Mouse (Mus musculus): ENCODE results near the gene 1110065P20Rik. TPM values are rescaled to one million over a fixed set of nuclear protein-coding genes. Genes with fewer than 3 reads are reported as not detected.
A peak's percentile ranks its signal among the peaks of the same experiment; 100 is the strongest.

The 1110065P20Rik gene
- 1 to 10 TPM; 2.3 to 3.3 TPM for polyA plus RNA-seq (2017; shearing (Covaris generic))

DNA sequence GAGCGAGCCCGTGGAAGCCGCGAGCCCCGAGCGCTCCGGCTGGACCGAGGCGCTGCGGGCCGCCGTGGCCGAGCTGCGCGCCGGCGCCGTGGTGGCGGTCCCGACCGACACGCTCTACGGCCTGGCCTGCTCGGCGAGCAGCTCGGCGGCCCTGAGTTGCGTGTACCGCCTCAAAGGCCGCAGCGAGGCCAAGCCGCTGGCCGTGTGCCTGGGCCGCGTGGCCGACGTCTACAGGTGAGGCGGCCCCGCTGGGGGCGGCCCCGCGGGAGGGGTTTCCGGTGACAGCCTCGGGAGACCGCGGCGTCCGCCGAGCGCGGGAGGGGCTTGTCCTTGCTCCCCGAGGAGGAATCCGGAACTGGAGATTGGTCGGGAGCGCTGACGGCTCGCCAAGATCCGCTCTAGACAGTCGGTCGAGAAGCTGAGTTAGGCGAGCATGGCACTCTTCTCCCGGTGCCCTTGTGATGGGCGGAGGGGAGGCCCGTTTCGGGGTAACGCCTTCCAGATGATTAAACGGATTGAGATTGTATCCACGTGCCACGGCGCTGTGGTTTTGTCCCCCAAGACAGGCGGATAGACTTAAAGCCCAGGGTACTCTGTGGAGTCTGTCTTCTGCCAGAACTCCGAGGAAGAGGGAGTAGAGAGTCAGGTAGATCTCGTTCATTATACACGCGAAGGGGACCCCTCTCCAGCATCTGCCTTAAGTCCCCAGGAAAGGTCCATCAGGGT is at the start of gene 1110065P20Rik:
Gene 1110065P20Rik (minus strand): TSS at position 264 of the 726 bp plus-strand sequence.
- peak; percentile 72 for ATAC-seq

DNA sequence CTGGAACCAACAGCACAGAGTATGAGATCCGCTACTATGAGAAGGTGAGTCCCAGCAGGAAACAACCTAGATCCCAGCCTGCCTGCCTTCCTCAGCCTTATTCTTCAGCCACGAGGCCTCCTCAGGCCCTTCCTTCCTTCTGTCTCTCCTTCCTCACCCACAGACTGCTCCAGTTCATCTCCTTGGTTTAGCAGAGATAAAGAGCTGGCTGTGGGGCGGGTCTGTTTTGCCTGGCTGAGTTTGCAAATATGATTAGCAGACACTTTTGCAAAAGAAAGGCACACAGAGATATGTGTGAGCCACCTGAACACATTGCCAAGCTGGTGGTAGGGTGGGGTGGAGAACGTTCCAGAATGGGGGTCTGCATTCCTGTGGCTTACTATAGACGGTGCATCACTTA is 48.9 kb upstream of the 1110065P20Rik start:
- no peak for ATAC-seq

DNA sequence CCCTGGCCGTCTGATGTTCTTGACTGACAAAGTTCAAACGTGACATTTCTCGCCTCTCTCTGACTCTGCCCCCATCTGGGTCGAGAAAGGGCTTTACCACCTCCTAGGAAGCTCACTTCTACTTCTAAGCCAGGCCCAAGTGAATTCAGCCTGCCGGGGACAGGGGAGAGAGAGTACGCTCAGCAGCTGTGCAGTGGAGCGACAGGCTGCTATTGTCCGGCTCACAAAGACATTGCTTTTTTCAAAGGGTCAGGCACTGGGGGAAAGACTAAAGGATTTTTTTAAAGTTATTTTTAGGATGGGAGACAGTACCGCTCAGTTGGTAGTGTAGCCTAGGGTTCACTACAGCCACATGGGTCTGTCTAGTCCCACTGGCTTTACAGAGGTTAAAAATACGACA is 47.4 kb upstream of the 1110065P20Rik start:
- no peak for ATAC-seq

DNA sequence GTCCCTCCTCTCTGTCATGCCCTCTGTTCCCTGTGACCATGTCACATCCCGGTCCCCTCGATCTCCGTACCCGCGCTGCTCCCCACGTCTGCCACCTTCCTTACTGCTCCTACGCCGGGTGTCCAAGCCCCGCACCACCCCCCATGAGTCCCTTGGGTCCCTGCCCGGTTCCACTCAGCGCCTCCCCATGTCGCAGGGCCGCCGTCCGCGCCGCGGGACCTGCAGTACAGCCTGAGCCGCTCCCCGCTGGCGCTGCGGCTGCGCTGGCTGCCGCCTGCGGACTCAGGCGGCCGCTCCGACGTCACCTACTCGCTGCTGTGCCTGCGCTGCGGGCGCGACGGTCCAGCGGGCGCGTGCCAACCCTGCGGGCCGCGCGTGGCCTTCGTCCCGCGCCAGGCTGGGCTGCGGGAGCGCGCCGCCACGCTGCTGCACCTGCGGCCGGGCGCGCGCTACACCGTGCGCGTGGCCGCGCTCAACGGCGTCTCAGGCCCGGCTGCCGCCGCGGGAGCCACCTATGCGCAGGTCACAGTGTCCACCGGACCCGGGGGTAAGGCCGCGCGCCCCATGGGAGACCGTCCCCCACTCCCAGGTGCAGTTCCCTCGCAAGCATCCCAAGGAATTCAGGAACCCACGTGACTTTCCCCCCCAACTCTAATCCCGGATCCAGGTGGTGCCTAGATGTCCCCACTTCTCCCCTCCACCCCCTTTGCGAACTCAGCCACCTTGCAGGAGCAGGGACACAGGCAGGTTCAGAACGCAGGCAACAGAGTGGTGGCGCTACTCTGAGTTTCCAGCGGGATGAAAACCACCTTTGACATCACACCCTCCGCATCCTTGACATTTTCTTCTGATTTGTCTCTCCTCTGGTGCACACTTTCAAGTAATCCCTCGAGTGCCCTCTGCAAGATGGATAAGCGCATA is 43.8 kb upstream of the 1110065P20Rik start:
- ATAC-seq: no peak

DNA sequence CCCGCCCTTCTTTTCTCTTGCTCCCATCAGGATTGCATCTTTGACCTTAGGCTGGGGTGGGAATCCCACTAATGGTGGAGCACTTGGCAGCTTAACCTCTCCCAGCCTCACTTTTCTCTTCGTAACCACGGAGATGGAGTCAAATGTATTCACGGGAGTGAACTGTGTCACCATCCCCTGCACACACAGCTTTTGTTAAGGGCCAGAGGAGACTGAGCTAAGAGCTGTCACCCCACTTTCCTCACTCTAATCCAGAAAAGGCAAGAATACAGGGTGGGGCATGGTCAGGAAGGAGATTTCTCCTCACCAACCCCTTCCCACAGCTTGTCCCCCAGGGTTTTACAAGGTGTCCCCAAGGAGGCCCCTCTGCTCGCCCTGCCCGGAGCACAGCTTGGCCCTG is 42.8 kb upstream of the 1110065P20Rik start:
- no peak for ATAC-seq

DNA sequence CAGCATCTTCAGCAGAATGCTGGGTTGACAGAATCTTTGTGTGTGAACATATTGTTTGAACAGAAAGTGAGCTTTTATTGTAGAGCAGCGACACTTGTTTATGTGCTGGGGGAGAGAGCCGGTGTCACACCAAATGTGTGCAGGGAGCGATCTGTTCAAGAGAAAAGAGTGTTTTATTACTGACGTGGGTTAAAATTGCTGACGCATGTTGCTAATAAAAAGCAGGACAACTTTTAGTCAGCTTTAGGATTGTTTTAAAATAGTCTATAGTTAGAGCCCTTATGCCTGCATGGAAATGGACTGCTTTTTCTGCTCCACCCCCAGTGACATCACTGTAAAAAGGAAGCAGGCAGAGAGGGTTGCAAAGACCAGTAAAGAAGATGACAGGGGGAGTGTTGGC is 39.8 kb upstream of the 1110065P20Rik start:
- no peak for ATAC-seq

DNA sequence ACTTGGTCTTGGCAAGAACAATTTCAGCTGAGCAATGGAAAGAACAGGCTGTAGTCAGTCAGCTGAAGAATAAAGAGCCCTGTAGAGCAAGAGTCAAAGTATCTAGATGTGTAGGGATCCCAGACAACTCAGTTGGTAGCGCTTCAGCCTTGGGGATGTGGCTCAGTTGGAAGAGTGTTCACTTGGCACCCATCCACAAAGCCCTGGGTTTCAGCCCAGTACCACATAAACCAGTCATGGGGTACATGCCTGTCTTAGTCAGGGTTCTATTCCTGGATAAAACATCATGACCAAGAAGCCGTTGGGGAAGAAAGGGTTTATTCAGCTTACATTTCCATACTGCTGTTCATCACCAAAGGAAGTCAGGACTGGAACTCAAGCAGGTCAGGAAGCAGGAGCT is 38.9 kb upstream of the 1110065P20Rik start:
- no peak for ATAC-seq

DNA sequence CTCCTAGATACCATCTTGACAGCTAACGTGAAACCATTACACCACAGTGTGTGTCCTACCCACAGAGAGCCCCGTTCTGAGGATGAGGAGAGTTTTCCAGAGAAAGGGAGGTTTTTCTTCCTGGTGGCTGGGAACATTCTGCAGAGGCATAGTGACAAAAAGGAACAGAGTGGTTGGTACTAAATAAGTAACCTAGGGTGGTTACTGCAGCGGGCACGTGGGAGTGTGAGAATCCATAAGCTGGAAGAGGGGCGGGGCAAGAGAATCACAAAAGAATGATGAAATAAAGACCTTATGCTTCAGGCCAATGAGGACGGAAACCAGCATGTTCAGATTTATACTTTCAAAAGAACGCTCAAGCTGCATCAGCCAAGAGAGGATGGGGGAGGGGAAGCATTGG is 37.7 kb upstream of the 1110065P20Rik start:
- no peak for ATAC-seq

DNA sequence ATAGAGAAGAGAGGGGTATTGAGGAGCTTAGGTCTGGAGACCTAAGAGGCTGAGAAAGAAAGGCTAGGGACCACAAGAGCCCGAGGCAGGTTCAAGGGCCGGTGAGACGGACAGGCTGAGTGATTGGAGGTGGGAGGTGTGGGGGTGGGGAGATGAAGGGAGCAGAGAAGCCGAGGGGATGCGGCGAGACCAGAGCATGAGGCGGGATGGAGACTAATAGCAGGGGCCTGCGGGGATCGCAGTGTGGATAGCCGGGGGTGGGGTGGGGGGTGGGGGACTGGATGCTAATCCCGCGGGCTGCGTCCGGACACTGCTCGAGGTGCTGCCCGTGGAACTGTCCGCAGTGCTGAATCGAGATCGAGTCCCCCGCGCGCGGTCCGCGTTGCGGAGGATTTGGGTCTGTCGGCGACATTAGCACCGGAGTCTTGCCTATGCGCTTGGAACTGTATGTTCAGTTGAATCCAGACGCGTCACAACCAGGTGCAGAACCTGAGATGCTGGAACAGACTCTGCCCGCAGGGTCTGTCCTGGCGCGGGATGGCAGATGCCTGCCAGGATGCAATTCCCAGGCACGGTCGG is 31.2 kb upstream of the 1110065P20Rik start:
- no peak for ATAC-seq

DNA sequence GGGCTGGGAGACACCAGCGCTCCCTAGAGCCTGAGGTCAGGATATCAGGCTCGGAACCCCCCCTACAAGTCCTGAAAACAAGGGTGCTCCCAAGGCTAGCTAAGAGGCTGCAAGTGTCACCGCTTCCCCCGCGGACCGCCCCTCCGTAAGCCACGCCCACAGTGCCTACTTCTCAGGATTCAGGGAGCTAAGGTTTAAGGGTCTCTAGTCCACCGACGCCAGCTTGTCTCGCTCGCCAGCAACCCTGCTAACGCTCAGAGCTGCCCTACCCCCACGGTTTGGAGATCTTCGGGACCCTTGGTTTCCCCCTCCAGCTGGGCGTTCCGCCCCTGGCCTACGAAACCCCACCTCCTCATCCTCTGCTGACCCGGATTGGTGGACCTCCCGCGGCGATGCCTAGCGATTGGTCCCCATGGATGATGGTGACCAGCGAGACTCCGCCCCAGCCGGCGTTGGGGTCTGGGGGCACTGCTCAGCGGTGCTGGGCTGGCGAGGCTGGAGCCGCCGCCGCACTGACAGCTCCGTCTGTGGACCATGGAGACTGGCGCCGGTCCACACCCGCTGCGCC is 30.4 kb upstream of the 1110065P20Rik start:
- no peak for ATAC-seq

DNA sequence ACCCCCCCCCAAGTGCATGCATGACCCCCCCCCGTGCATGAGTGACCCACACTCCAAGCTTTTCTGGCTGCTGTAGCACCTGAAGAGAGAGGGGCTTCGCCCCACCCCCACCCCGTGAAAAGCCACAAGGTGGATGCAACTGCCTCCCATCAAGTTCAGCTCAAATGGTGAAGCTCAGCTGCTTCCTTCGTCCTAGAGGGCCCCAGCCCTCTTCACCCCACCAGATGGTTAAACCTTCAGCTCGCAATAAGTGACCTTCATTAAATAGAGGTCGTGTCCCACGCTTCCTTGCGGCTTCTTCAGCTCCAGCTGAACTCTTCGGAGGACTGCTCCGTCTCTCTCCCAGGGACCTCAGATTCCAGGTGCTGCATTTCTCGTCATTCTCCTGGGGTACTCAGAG is 29.6 kb upstream of the 1110065P20Rik start, which contains the start of gene Epha10:
Gene Epha10 (plus strand): TSS at position 301 of the 400 bp plus-strand sequence.
- ATAC-seq: no peak

DNA sequence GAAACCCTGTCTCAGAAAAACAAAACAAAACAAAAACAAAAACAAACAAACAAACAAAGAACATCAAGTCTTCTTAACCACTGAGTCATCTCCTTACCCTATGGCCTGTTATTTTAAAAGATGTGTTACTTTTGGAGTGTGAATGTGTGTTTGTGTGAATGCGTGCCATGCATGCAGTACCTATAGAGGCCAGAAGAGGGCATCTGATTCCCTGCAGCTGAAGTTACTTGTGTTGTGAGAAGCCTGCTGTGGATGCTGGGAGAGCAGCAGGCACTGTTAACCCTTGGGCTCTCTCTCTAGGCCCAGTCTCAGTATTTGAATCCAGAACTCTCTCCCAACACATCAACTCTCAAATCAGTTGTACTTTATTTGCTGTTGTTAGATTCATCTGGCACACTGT is 21.7 kb upstream of the 1110065P20Rik start:
- ATAC-seq: no peak

DNA sequence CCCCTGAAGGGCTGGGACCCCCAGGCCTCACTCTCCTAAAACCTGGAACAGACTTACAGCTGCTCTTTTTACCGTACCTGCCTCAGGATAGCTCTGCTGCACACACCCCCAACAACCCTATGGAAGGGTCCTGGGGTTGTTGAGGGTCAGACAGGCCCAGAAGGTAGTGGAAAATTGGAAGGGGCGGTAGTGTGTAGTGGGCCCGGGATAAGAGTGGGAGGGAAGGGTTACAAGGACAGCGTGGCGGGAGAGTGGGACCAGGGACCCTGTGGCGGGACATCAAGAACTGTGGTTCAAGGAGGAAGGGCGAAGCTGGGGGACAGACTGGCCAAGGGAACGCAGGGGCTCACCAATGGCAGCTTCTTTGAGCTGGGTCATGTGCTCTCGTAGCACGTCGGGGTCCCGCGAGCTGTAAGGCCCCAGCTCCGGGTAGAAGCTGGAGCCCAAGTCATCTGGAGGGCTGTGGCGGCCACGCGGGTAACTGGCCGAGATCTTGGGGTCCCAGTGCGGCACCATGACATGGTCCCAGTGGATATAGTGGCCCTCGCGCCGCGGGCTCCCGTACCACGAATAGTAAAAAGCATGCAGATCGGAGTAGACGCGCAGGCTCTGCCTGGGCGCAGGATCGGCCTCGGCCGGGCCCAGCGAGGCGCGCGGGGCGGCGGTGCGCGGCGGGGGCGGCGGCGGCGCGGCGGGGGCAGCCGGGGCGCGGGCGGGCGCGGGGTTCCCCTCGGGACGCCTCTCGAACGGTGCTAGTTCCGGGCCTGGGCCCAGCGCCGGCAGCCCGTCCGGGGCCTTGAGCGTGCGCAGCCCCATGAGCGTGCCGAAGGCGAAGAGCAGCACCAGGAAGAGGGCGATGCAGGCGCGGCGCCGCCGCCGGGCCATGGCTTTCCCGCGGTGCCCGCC is 10.5 kb upstream of the 1110065P20Rik start, which contains the start of gene Maneal:
Gene Maneal (minus strand): TSS at position 889 of the 906 bp plus-strand sequence.
- ATAC-seq: peak; percentile 5

DNA sequence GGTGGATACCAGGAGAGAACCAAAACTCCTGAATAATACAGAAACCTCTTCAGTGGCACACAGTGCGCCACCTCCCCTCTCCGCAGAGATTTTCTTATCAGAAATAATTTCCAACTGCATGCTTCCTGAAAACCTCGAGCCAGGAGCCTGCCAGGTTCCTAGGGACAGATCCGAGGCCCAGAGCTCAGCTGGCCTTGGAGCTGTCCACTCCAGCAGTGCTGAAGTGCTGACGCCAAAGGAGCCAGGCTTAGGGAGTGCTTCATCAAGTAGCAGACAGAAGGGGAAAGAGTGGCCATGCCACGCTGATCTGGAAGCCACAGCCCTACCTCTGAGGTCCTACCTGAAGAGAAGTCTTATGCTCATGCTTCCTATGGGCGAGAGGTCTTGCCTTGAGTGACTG is 9.4 kb upstream of the 1110065P20Rik start:
- no peak for ATAC-seq

DNA sequence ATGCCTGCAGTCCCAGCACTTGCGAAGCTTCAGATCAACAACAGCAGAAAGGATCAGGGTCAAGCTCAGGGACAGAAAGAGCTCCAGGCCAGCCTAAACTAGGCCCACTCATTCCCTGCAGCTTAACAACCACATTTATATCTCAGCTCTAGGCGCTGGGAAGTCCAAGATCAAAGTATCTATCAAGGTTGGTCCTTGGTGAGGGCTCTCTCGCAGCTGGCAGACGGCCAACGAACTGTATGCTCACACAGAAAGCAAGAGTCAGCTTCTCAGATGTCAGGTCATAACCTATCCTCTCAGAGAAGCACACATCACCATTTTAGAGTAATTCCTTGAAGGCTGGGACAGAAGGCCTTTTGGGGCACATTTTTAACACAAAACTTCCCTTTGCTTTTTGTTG is 7.4 kb upstream of the 1110065P20Rik start:
- no peak for ATAC-seq

DNA sequence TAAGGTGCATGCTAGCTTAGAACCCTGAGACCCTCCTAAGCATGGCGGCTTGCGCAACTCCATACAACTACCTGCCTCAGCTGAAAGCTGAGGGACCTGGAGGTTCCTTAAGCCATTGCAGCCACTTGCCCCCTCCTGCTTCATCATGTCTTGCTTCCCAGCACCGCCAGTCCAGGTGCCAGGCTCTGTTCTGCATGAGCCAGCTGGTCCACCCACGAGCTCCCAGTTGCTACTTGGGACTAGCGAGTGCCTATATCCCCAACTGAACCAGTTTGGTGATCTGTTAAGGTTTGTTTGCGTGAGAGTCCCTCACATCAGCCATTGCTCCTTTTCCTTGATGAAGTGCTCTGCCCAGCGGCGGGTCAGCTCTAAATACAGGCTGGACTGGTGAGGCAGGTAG is 5.3 kb upstream of the 1110065P20Rik start:
- ATAC-seq: no peak

DNA sequence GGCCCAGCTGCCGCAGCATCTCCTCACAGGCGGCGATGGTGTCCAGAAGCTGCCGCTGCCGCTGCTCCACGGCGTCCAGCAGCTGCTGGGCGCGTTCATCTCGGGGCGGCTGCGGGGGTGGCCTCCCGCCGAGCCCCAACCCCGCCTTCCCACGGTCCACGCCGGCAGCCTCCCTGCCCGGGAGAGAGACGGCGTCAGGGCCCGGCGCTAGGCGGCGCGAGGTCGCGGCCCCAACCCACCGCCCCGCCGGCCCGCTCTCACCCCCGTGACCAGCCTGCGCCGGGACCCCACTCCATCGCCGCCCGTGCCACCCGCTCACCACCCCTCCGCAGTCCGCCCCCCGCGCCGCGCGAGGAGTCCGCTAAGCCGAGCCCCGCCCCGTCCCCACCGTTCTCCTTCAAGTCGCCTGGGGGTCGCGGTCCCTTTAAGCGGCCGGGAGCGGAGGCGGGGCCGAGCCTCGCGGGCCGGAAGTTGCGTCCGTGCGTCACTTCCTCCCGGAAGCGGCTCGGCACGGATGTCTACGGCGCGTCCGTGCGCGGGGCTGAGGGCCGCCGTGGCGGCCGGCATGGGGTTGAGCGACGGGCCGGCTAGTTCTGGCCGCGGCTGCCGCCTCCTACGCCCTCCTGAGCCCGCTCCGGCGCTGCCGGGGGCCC is 609 bp downstream of the 1110065P20Rik start, which contains the start of gene Yrdc:
Gene Yrdc (plus strand): TSS at position 419 of the 653 bp plus-strand sequence.
- peak; percentile 84 for ATAC-seq

DNA sequence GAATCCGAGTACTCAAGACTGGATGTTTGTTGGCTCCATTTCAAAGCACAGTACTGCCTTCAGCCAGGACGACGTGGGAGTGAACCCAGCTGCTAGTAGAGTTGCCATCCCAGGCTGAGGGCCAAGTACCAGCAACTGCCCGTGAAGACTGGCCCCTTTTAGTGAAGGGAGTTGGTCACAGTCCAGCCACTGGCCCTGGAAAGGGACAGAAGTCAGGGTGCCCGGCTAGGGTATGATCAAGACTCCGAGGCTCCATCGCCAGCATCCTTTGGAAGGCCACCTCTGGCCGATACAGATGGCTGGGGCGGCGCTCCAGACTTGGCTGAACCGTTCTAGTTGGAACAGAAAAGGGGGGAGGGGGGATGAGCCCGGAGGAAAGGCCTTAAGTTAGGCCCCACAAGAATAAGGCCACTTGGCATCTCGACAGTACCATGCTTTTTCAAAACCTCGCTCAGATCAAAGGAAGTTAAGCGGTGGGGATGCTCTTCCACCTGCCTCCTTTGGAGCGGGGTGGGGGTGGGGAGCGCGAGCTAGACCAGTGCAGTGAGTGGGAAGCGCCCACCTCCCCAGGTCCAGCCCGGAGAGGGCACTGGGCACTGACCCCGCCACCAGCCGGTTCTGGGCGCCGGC is 1.2 kb downstream of the 1110065P20Rik start:
- no peak for ATAC-seq

DNA sequence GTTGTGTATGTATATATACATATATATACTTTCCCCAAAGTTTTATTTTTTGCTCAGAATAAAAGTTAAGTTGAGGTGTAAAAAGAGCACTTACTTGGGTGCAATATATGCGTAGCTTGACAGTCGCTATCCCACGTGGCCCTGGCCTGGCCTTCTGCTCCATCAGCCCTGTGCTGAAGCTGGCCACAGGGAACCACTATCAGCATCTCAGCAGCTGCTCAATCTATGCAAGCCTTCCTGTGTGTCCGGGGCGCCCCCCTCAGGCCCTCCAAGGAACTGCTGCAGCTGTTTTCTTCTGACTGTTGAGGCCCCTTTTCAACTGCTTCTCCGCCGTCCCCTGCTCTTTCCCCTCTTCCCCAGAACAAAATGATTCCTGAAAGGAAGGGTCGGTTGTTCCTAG is 3.4 kb downstream of the 1110065P20Rik start:
- ATAC-seq: peak; percentile 38

DNA sequence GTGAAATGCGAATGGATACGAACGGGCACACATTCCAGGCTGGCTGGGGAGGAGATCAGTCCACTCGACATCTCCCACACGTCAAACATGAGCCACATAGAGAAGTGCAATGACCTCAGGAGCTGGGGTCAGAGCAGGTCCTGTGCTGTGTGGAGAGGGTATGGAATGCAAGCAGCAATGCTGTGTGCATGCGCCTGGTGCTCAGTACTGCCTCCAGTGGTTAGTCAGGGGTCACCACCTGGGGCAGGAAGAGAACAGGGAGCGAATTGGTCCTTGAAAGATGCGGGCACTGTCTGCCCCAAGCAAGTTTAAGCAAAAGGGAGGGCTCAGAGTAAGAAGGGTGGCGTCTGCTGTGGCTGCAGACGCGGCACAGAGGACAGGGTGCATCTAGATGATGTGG is 7.5 kb downstream of the 1110065P20Rik start:
- peak; percentile 68 for ATAC-seq

DNA sequence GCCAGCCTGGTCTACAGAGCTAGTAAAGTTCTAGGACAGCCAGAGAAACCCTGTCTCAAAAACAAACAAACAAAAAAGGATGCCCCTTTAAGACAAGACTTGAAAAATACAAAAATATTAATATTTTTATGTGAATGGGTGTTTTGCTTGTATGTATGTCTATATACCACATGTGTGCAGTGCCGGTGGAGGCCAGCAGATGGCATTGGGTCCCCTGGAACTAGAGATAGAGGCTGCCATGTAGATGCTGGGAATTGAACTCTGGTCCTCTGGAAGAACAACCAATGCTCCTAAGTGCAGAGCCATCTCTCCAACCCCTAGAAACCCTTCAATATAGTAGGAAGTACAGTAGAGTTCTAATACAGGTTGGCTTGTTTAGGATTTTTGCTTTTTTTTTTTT is 10.0 kb downstream of the 1110065P20Rik start:
- no peak for ATAC-seq

Data from CD4-positive, CD25-positive, alpha-beta regulatory T cell, adult 4 months (primary cell).